Mouse (Mus musculus): ENCODE results near the gene Gm10037.

Gm10037 gene

GRCm38 (mm10) chr13:67876699-67877254, 45.9 kb downstream of the Gm10037 start:
- no peak for DNase-seq (ENCODE audit: low spot score)

GRCm38 (mm10) chr13:67883966-67884365, 53.1 kb downstream of the Gm10037 start:
- no peak for DNase-seq (ENCODE audit: low spot score)

Measured in spleen, adult 12 weeks (tissue).